Comparison of ENCODE assay signal across 8 mouse cellular contexts in the genomic region with DNA sequence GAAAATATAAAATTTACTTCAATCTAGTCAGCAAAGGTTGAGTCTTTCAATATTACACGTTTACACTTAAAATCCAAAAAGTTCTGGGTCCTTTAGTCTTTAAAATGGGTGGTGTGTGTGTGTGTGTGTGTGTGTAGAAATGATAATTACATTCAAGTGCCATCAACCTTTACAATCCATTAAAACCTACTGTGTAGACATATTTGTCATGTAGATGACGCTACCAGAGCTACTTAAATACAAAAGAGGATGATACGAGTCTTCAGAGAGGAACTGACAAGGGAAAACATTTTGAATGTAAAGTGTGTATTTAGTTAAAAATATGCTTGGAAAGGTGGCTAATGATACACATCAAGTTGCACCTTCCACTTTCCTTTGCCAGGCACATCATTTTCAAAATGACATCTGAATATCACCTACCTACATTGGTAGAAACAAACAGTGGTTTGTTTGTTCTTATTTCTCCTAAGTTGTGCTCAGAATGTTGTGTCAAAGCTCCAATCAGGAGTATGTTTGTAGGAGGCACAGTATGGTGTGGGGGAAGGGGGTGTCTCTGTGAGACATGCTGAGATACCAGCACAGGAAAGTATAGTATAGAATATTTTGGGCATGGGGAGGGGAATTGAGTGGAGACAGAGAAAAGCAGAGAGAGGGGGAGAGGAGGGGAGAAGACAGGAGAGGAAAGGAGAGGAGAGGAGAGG. TPM values are rescaled to one million over a fixed set of nuclear protein-coding genes. Genes with fewer than 3 reads are reported as not detected.
DNase-seq lines count a peak whose midpoint lies in the region; ATAC-seq lines count a peak whose summit lies in the region.

No protein-coding gene starts in this region.

- H3K36me3 ChIP-seq in forebrain, embryonic 11.5 days (ENCODE audit: control insufficient read depth, insufficient read depth, low read length) = no peaks in the 10 kb centered on the region
- no peaks in the 10 kb centered on the region for H3K36me3 ChIP-seq in liver, embryonic 13.5 days

- H3K27ac ChIP-seq in forebrain, embryonic 11.5 days (ENCODE audit: low read depth, low read length) = no peak overlapping the region
- H3K27ac ChIP-seq in liver, embryonic 13.5 days = no peak overlapping the region

- peak; percentile 3 for DNase-seq in embryo, embryonic 11 days
- no peak for DNase-seq in embryo, embryonic 10 days (ENCODE audit: low spot score)
- peak; percentile 39 for DNase-seq in 3T3-L1 (ENCODE audit: low read depth, low spot score)
- no peak for DNase-seq in forebrain, embryonic 11.5 days (ENCODE audit: low spot score)
- DNase-seq in liver, embryonic 13.5 days = no peak
- no peak for DNase-seq in cerebellum, adult 18-20 months
- DNase-seq in frontal cortex, postnatal 36 days (ENCODE audit: low spot score in 2 of 2) = no peak

- H3K9me3 ChIP-seq in forebrain, embryonic 11.5 days (ENCODE audit: control insufficient read depth, low read length) = no peaks in the 10 kb centered on the region
- H3K9me3 ChIP-seq in liver, embryonic 13.5 days (replicated peaks) = no peaks in the 10 kb centered on the region

- H3K4me1 ChIP-seq in forebrain, embryonic 11.5 days (replicated peaks; ENCODE audit: control insufficient read depth, insufficient read depth, low read length) = no peaks in the 10 kb centered on the region
- H3K4me1 ChIP-seq in liver, embryonic 13.5 days (replicated peaks) = peaks cover 12% of the 10 kb centered on the region

- peak overlapping the region; percentile 60 for H3K4me3 ChIP-seq in forebrain, embryonic 11.5 days (ENCODE audit: low read depth, low read length)
- H3K4me3 ChIP-seq in liver, embryonic 13.5 days (replicated peaks) = peak overlapping the region; percentile 73

- peaks cover 30% of the 10 kb centered on the region for H3K27me3 ChIP-seq in forebrain, embryonic 11.5 days (ENCODE audit: control insufficient read depth, insufficient read depth, low read length)
- H3K27me3 ChIP-seq in liver, embryonic 13.5 days = peaks cover 7% of the 10 kb centered on the region

- peak overlapping the region; percentile 83 for H3K4me2 ChIP-seq in forebrain, embryonic 11.5 days (ENCODE audit: low read depth, low read length, severe bottlenecking)
- H3K4me2 ChIP-seq in liver, embryonic 13.5 days = peak overlapping the region; percentile 87

- 18% methylated on average over 3 of the region's 3 CpGs for WGBS in forebrain, embryonic 11.5 days
- 20% methylated on average over 3 of the region's 3 CpGs for WGBS in liver, embryonic 13.5 days (ENCODE audit: insufficient replicate concordance)

- H3K9ac ChIP-seq in forebrain, embryonic 11.5 days (ENCODE audit: low read length) = peak overlapping the region; percentile 39; the same call in 1 of the 2 replicates
- H3K9ac ChIP-seq in liver, embryonic 13.5 days = peak overlapping the region; percentile 42; the same call in 1 of the 2 replicates

- ATAC-seq in forebrain, embryonic 11.5 days (replicated peaks; ENCODE audit: low FRiP score) = no peak
- no peak for ATAC-seq in liver, embryonic 13.5 days (ENCODE audit: low read depth)
- ATAC-seq in CD4-positive, CD25-positive, alpha-beta regulatory T cell, adult 4 months = no peak

RNA-seq across cellular contexts. Expression of gene Skap2, which starts 1.0 kb away (rescaled TPM):
- 6.1 and 7.7 TPM in 2 replicates for polyA plus RNA-seq in forebrain, embryonic 11.5 days (2014; fragmentation: Nextera tagmentation; extraction: Ambion mirVana)
- polyA plus RNA-seq in liver, embryonic 13.5 days (2015; fragmentation: Nextera tagmentation; extraction: Ambion mirVana) = 22.4 TPM in 2 replicates
- polyA plus RNA-seq in CD4-positive, CD25-positive, alpha-beta regulatory T cell, adult 4 months (2017; shearing (Covaris generic)) = 10 to 100 TPM; 18.8 to 22.7 TPM

Comparison
In these comparisons a context has a peak if more than half of its experiments do, and no peak if none do; other contexts are left out.
1. DNase-seq: peak in embryo, embryonic 11 days (single experiment) and 3T3-L1 (single experiment); none in embryo, embryonic 10 days (single experiment), forebrain, embryonic 11.5 days (single experiment), liver, embryonic 13.5 days (single experiment), cerebellum, adult 18-20 months (0 of 2) and frontal cortex, postnatal 36 days (0 of 2).